Mouse (Mus musculus) gonadal fat pad, adult 2 months (tissue): ENCODE results near the gene Lcmt2. TPM values are rescaled to one million over a fixed set of nuclear protein-coding genes. Genes with fewer than 3 reads are reported as not detected.
"Not testable (repeated sequence)": the region's sequence is repeated elsewhere in the genome, so short reads cannot be mapped to it uniquely, and the experiment has no call there.

Experiments
- DNase-seq: peaks from one replicate; pipeline ENCODE4 v3.0.0-alpha.2; 2012; ENCODE audit warnings: low read depth
- polyA plus RNA-seq: library from polyadenylated mRNA; depleted of rRNA; stranded (reverse); fragments of >200 nt; gene quantifications from 2 replicates; pipeline ENCODE4 v1.2.3, GENCODE M21; 2012; rRNA removed

The Lcmt2 gene
- polyA plus RNA-seq = 9.4 and 10.3 TPM in 2 replicates

DNA sequence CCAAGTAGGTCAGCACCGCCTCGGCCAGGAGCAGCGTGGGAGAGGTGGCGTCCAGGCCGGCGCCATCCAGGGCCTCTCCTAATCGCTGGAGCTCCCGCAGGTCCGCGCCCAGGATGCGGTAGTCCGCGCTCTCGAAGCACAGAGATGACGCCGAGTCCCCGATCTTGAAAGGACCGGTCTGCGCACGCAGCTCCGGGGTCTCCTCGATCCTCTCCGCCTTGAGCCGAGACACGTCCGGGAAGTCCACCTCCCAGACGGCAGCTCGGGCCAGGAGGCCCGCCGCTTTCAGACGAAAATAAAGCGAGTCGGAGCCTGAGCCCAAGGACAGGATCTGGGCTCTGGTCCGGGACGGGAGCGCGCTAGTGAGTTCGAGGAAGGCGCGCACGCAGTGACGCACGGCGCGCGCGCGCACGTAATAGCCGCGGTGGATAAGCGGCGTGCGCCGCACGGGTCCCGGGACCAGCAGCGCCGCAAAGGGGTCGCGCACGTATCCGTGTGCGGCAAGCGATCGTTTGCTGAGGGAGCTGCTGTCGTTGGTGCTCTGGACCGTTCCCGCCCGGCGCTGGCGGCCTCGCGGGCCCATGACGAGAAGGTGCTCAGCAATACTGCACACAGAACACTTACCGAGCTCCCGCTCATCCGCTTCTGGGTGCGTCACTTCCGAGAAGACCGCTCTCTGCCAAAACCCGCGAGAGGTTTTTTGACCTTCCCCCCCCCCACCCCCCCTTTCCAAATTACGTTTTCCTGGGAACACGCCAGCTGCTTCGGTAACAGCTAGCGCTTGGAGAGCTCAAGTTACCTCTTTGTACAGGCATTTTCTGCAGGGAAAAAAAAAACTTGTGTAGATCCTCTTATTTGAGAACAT is at the start of gene Lcmt2, which contains the start of gene Adal:
Gene Lcmt2 (minus strand): TSS at position 636 of the 865 bp plus-strand sequence.
Gene Adal (plus strand): TSS at position 411 of the 865 bp plus-strand sequence.
- DNase-seq = peak; percentile 61

DNA sequence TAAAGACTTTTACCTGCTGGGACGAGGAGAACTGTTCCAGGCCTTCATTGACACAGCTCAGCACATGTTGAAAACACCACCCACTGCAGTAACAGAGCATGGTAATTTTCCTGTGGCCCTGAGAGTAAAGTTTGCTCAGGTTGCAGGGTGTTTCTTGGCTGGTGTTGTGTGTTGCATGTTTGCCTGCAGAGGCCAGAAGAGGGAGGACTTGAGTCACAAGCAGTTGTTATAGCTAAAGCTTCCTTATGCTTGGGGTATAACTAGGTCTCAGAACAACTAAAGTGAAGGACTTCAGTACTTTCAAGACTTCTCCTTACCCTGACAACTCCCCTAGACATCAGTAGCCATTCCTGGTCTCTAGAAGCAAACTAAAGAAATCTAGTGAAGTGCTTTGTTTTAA is 48.1 kb upstream of the Lcmt2 start:
- DNase-seq = no peak

DNA sequence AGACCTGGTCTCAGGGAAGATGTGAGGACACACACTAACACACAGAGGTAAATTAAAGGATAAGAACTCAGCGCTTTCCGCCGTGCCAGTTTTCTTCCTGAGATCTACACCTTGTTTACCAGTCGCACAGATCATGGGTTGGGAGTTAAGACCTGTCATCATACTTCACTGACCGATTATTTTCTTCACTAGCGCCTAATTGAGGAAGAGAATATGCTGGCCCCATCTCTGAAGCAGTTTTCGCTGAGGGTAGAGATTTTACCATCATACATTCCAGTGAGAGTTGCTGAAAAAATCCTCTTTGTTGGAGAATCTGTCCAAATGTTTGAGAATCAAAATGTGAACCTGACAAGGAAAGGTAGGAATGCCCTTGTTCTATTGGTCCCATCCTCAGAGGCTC is 43.7 kb upstream of the Lcmt2 start:
- no peak for DNase-seq

DNA sequence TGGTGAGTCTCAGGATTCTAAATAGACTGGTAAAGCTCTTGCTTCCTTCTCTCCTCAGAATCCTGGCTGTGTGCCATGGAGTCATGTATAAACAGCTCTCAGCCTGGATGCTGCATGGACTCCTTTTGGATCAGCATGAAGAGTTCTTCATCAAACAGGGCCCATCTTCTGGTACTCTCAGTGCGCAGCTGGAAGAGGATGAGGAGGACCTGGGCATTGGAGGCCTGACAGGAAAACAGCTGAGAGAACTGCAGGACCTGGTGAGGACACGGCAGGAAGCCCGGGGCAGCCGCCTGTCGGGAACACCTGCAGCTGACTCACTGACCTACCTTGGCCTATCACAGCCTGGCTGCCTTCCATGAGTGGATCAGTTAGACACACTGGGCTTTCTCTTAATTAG is 43.0 kb upstream of the Lcmt2 start:
- no peak for DNase-seq

DNA sequence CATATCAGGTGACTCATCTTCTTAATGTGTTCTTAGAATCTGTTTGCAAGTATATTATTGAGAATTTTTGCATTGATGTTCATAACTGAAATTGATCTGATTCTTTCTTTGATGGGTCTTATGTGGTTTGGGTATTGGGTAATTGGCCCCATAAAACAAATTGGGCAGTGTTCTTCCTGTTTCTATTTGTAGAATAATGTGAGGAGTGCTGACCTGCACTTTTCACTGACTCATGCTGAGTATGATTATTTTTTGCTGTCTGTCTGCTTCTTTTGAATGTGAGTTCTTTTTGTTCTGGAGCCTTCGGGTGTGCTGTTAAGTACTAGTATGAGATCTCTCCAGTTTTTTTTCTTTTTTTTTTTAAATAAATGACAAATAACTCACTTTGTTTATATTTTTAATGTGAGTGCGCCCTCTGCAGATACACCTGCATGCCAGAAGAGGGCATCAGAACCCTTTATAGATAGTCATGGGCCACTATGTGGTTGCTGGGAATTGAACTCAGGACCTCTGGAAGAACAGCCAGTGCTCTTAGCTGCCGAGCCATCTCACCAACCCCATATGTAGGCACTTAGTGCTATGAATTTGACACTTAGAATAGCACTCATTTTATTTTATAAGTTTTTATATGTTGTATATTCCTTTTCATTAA is 38.5 kb upstream of the Lcmt2 start:
- no peak for DNase-seq

DNA sequence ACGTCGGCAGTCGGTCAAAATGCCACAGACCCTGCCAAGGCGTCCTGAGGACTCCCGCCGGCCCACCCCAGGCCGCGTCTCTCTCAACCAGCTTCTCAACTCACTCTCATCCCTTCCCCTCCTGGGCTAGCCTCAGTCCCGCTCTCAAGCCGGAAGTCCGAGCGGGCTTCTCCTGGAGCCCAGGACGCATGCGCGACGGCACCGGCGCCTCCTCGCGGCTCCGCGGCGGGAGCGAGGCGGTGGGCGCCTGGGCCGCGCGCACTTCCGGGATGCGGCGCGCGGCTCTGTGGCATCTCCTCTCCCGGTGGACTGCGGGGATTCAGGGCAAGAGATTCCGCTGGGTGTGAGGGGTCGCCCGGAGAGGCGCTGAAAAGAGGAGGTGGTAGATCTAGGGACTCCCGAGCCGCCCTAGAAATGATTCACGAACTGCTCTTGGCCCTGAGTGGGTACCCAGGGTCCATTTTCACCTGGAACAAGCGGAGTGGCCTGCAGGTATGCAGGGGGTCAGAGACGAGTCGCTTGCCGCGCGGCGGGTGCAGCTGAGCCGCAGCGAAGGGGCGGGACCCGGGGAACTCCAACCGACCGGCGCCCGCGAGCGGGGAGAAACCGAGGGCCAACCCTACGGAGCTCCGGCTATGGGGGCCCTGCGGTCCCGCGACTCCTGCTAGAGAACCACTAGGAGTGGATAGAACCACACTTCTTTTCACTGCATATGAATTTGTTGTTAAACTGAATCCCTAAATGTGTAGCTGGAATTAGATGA is 30.7 kb upstream of the Lcmt2 start, which contains the start of gene Zscan29:
Gene Zscan29 (minus strand): TSS at position 146 of the 763 bp plus-strand sequence.
- no peak for DNase-seq

DNA sequence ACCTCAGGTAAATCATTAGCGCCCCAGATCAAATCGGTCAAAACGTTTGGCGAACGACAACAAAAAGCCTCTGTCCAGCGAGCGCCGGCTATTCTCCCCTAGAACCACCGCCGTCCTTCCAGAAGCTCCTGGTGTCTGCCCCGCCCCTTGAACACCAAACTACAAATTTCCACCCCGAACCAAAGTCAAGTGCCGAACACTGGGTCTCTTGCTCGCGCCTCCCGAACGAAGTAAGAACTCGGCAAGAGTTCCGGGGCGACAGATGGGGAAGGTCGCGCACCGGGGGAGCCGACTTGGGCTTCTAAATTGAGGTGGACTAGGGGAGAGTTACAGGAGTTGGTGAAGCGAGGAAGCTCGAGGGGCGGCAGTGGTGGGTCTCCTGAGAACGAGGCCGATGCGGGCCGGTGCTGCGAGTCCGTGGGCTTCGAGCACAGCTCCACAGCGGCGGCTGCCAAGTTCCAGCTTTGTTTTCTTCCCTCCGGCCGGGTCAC is 30.1 kb upstream of the Lcmt2 start, which contains the start of gene Tubgcp4:
Gene Tubgcp4 (plus strand): TSS at position 174 of the 491 bp plus-strand sequence.
- no peak for DNase-seq

DNA sequence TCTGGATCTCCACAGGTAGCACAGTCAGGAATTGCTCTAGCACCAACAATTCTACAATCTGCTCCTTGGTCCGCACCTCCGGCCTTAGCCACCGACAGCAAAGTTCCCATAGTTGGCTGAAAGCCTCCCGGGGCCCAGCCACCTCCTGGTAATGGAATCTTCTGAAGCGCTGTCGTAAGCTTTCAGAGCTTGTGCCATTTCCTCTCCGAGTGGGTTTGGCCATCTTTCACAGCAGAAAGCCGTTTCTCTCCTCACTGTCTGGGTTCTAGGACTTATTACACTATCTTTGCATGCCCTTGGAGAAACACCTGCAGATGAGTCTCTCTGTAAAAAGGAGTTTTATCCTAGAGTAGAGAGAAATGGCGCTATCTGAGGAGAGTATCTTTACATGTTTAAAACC is 29.4 kb upstream of the Lcmt2 start:
- DNase-seq = no peak

DNA sequence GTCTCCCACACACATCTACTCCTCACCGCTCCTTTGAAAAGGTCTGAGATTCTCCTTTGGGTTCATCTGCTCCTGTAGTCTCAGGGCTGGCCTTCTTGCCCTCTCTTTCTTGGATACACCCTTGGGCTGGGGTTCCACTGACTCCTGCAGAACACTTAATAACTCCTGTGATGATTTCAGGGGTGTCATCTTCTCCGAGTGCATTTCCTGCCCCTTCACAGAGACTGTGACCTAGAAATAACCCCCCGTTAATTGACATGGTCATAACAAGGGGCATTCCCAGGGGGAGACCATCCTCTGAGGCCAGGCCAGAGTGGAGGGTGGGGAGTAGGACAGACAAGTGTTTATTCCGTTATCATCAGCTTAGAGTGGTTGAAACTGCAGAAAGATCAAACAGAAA is 28.7 kb upstream of the Lcmt2 start:
- no peak for DNase-seq

DNA sequence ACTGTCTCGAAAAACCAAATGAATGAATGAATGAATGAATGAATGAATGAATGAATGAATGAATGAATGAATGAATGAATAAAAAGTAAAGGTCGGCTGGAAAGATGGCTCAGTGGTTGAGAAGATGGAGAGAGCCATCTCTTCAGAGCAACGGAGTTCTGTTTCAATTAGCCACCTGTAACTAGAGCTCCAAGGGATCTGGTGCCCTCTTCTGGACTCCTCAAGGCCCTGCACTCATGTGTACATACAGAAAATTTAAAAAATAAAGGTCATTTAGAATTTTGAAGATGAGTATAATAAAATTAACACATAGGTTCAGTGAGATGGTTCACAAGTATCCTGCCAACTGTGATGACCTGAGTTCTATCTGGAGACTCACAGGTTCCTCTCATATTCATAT is 12.6 kb upstream of the Lcmt2 start:
- no peak for DNase-seq

DNA sequence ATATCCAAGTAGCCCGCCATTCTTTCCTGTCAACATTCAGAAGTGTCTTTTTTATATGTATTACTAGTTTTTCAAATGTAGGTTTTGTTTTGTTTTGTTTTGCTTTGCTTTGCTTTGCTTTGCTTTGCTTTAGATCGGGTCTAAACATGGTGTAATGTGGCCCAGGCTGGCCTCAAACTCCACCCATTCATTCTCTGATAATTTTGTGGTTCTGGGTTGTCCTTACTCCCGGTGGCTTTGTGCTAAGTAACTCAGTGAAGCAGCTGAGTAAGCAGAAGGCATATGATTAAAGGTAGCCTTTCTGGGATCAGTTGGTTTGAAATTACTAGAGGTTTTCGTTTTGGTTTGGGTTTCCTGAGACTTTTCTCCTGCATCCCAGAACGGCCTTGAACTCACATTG is 9.2 kb upstream of the Lcmt2 start:
- no peak for DNase-seq

DNA sequence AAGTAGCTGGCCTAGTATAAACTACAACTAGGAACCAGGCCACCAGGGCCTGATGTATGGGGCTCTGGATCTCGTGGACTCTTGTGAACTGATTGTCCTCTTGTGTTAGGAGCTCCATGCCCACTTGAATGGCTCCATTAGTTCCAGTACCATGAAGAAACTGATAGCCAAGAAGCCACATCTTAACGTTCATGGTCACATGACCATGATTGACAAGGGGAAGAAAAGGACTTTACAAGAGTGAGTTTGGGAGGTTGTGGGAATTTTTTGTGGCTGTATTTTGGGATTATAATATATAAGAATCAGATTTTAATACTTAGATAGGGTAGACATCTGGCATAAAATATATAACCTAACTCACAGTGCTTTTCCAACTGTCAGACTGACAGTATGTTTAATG is 2.0 kb upstream of the Lcmt2 start:
- DNase-seq = no peak

DNA sequence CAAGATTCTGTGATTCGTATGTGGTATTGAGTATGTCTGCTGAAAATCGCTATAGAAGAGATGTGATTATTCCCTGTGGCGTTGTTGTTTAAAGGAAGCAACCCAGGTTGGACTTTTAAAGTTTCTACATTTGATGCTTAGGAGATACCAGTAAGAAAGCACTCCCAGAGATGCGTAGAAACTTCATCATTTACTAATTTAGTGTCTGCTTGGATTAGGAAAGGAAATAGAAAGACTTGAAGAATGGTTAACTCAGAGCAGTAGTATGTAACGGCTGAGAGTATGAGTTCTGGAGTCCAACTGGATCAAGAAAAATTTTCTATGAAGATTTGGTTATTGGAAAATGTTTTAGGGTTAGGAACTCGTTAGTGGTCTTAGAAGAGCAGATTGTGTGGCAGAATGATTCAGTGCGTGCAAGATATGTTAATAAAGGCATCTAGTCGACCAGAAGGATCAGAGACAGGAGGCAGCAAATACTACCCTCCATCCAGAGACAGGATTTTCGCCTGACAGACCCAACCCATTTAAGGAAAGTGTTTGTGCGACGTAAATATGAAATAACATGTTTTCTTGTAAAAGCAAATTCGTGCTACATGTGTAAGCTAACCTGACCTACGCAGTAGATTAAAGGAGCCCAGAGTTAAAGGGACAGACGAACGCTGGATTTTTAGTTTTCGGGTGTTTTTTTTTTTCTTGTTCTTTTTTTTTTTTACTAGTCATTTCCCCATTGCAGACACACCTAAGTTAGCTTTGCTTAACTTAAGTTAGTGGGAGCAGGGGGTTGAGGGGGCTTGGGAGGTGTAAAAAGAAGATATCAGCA is 973 bp upstream of the Lcmt2 start:
- DNase-seq = no peak

DNA sequence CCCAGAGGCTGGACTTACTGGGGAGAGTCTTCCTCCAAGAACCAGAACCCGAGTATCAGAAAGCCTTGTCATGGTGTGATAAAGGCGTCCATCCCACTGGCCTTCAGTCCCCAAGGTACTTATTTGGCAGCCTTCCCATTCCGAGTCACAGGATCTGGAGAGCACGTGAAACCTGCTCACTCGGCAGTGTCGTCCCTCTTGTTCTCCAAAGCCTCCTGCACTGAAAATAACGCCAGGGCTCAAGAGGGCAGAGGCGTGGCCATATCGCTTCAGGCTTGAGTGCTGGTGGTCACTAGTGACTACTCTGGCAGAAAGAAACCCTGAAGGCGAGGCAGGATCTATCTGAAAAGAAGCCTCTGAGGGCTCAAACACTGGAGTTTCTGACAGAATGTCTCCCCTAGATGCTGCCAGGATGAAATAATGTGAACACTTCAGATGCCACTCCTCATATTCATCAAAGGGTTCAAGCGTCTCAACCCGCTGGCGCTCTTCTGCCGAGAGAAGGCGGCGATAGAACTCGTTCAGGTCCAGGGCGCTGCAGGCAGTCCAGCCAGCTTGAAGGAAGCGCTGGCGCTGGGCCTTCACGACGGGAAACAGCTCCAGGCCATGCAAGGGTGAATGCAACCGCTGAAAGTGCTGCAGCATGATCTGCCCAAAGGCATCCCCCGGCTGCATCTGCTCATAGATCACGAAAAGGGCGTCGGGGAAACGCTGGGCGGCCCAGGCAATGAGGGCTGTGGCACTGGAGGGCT is 1.0 kb downstream of the Lcmt2 start:
- no peak for DNase-seq

DNA sequence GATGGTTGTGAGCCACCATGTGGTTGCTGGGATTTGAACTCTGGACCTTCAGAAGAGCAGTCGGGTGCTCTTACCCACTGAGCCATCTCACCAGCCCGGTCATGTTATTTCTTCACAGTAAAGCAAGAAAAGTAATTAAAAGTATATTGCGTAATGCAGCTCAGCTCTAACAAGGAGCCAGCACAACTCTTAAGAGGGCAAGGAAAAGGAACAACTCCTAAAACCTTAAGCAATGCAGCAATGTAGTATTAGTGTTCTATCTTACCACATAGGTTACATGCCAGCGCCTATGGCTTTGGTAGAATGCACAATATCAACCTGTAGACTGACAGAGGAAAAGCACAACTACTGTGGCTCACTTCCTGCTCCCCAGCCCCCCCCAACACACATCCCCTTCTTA is 3.1 kb downstream of the Lcmt2 start:
- DNase-seq = peak; percentile 45

DNA sequence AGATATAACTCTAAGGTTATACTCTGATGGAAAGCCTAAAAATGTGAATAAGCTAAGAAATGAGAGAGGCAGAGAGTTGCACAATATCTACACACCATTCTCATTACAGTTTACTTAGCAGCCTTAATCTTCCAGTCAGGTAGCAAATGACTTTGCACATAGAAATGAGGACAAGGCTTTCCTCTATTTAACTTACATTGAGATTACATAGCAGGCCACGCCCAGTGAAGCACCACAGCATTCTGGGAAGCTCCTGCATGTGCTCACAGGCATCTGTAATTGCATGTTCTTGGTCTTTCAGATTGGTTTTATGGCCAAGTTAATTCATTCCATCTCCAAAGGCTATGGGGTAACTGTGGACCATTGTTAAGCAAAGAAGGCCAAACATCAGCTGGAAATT is 7.6 kb downstream of the Lcmt2 start:
- no peak for DNase-seq

DNA sequence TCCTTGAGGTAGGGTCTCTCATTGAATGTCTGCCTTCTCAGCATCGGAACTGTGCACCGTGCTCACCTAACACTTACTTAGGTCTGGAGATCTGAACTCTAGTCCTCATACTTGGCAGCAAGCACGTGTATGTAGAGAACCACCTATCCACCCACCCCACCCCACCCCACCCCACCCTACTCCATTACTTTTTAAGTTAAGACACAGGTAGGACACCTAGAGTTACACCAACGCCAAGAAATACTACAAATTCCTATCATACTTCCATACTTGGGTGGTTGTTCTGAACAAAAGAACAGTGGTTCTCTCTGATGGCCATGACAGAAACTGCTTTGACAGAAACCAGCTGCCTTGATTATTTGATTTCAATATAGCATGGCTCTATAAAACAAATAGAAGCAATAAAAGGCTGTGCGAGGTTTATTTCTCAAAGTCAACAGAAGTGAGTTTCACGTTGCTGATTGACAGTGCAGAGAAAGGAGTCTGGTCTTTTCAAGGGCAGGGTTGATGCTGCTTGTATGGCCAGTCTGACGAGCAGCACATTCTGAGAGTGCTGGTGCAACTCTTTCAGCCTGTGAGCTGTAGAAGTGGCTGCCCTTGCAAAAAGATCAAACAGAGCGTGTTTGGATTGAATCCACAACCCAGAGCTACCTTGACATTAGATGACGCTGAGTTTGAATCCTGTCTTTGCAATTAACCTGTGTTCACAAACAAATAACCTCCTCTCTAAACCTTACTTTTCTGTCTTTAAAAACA is 11.4 kb downstream of the Lcmt2 start:
- DNase-seq = no peak

DNA sequence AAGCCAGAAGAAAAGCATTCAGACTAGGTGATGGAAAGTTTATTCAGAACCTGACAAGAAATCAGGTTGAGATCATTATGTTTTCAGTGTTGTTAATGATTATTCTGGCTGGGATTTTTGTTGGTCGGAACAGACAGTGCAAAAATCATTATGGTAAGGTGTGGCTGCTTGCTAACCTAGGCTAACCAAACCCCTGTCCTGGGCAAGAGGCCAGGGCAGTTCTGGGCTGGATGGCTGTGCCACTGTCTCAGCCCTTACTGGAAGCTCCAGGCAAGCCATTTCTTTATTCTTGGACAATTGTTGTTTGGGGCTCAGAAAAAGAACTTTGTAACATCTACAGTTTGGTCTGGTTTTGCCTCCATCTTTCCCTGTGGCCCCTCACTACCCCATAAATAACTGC is 12.9 kb downstream of the Lcmt2 start:
- DNase-seq = no peak

DNA sequence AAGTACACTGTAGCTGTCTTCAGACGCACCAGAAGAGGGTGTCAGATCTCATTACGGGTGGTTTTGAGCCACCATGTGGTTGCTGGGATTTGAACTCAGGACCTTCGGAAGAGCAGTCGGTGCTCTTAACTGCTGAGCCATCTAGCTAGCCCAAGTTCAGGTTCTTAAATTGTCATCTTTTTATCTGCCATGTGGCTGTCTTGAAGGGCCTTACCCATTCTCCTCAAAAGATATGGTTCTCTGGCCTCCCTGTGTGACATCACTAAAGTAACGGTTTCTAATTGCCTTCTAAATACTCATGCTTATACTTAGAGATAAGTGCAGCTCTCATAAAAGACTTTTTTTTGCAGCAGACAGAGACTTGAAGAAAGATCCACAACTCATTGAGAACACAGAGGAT is 14.2 kb downstream of the Lcmt2 start:
- not testable (repeated sequence) for DNase-seq

DNA sequence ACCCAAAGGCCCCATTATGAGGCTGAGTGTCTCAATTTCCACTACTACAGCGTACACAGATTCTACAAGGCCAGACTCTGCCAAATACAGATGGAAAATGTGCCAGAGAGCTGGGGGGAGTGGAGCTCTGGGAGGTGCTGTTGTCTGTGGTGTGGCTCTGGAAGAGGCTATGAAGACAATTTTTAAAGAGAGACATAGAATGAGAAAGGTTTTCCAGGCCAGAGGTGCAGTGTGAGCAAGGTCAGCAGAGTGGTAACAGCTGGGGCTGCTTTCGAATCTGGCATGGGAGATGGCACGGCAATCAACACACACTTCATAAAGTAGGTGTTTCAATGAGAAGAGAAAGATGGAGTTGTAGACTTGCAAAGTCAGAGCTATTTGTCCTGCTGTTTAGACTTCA is 21.2 kb downstream of the Lcmt2 start:
- DNase-seq = no peak
